Mouse (Mus musculus) brain, embryonic 14.5 days (tissue): ENCODE data around the gene Ube4b.

Experiments
- CTCF ChIP-seq: fragments of 200-500 bp; IDR thresholded peaks from 2 replicates; pipeline ENCODE4 v1.5.1; 2012; ENCODE audit warnings: inconsistent platforms, mild to moderate bottlenecking, moderate library complexity, borderline replicate concordance; ENCODE audit not compliant: insufficient read depth, insufficient read length; ENCODE audit errors: extremely low read depth
- POLR2A ChIP-seq: fragments of 200-500 bp; IDR thresholded peaks from 2 replicates; pipeline ENCODE4 v1.6.1; 2012; ENCODE audit warnings: mild to moderate bottlenecking, inconsistent platforms, borderline replicate concordance; ENCODE audit not compliant: poor library complexity, insufficient read depth, insufficient read length, severe bottlenecking; ENCODE audit errors: extremely low read depth

DNA sequence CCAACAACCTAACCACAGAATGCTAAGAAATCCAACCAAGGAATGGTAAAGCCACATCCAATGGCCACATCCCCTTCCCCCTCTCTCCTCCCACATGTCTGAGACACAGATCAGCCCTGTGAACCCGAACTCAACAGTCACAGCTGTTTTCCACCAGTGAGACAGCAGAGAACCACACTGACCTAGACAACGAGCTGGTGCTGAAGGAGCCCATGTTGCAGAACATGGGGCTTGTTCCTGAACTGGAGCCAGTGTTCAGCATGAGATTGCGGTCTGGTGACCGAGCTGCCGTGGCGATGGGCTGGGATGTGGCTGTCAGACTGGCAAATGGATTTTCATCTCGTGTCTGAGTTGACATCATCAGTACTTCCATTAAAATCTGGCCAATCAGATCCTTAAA is 45.5 kb downstream of the Ube4b start:
- TF ChIP-seq POLR2A (no peak), CTCF (no peak)
